Mouse (Mus musculus) heart, adult 10 weeks (tissue): ENCODE measurements around the gene Lrriq4. TPM values are rescaled to one million over a fixed set of nuclear protein-coding genes. Genes with fewer than 3 reads are reported as not detected.

Experiments used
- polyA plus RNA-seq: library from polyadenylated mRNA; stranded (reverse); fragments of 350-450 nt; fragmentation: Illumina TruSeq; extraction: RNeasy Lipid Tissue Mini Kit (QIAGEN cat#74804); gene quantifications from one replicate; pipeline ENCODE4 v1.2.3, GENCODE M21; 2014; ENCODE audit warnings: low read depth, low replicate concordance

Gene Lrriq4
- polyA plus RNA-seq: not detected

GRCm38 (mm10) chr3:30644207-30644606 lies at the start of gene Lrriq4:
Gene Lrriq4 (plus strand): TSS chr3:30644507.

GRCm38 (mm10) chr3:30599711-30600545 lies 44.4 kb upstream of the Lrriq4 start, which contains the start of gene Actrt3:
Gene Actrt3 (minus strand): TSS chr3:30599939.

GRCm38 (mm10) chr3:30602065-30602739 lies 42.1 kb upstream of the Lrriq4 start, which contains the start of gene Mynn:
Gene Mynn (plus strand): TSS chr3:30602065.

GRCm38 (mm10) chr3:30647440-30648090 lies 3.3 kb downstream of the Lrriq4 start, which contains the start of gene Lrrc34:
Gene Lrrc34 (minus strand): TSS chr3:30647869.

GRCm38 (mm10) chr3:30699711-30700505 lies 55.6 kb downstream of the Lrriq4 start, which contains the start of gene Lrrc31:
Gene Lrrc31 (minus strand): TSS chr3:30699843.

Other genes with a start within 250 kb of the Lrriq4 start
- 10.0 TPM for gene Mecom, start 96.5 kb upstream of the Lrriq4 start, polyA plus RNA-seq
- not detected for gene Actrt3, start 44.6 kb upstream of the Lrriq4 start, polyA plus RNA-seq
- gene Mynn, start 42.4 kb upstream of the Lrriq4 start, polyA plus RNA-seq: 11.9 TPM
- gene Lrrc34, start 3.4 kb downstream of the Lrriq4 start, polyA plus RNA-seq: not detected
- 0.45 TPM for gene Lrrc31, start 55.3 kb downstream of the Lrriq4 start, polyA plus RNA-seq
- gene Samd7, start 101.8 kb downstream of the Lrriq4 start, polyA plus RNA-seq: not detected
- 44.2 TPM for gene Sec62, start 148.4 kb downstream of the Lrriq4 start, polyA plus RNA-seq
- 2.6 TPM for gene Gpr160, start 211.4 kb downstream of the Lrriq4 start, polyA plus RNA-seq